Mouse (Mus musculus): ENCODE results near the gene Slc38a2.
A peak's percentile ranks its signal among the peaks of the same experiment; 100 is the strongest.

Gene Slc38a2

GRCm38 (mm10) chr15:96695455-96696421, 3.8 kb downstream of the Slc38a2 start:
- DNase-seq (ENCODE audit: low read depth, low spot score) = no peak

- no peak for DNase-seq (ENCODE audit: low read depth, low spot score)
Observed at GRCm38 (mm10) chr15:96694988-96695387, 4.5 kb downstream of the Slc38a2 start.

GRCm38 (mm10) chr15:96693688-96694087, 5.8 kb downstream of the Slc38a2 start:
- DNase-seq (ENCODE audit: low read depth, low spot score) = no peak

DNA sequence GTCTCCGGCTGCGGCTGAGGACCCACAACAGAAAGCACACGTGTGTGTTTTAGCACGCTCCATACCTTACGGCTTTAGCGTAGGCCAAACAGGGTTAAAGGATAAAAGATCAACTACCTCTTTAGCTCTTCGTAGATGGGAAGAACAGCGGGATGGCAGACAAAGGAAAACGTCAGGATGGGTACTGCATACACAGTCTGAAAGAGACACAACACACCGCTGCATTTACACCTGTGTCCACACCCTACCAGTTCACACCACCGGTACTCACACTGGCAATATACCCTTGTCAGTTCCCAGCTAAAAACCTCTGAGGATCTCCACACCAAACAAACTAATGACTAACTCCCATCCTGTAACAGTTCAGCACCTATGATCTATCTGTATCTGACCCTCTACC, 7.1 kb downstream of the Slc38a2 start:
- DNase-seq (ENCODE audit: low read depth, low spot score) = no peak

DNA sequence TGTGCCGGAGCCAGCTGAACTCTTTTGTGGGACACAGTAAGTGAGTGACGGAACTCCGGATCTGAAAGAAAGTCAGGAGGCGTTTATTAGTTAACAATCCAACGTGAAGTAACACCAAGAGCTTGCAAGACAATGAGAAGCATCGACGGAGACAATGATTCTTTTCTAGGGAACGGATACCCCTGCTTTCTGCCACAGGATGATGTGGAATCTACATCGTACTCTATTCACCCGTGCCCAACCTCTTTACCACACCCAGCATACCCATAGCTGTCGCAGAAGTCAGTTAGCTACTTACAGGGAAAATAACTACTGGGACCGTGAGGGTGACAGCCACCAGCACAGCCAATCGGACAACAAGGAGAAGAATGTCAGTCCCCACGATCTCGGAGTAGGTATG, 8.1 kb downstream of the Slc38a2 start:
- no peak for DNase-seq (ENCODE audit: low read depth, low spot score)

- DNase-seq (ENCODE audit: low read depth, low spot score) = no peak
Observed at GRCm38 (mm10) chr15:96690829-96691228, 8.7 kb downstream of the Slc38a2 start.

GRCm38 (mm10) chr15:96689919-96690318, 9.6 kb downstream of the Slc38a2 start:
- no peak for DNase-seq (ENCODE audit: low read depth, low spot score)

GRCm38 (mm10) chr15:96688784-96689318, 10.7 kb downstream of the Slc38a2 start:
- no peak for DNase-seq (ENCODE audit: low read depth, low spot score)

DNA sequence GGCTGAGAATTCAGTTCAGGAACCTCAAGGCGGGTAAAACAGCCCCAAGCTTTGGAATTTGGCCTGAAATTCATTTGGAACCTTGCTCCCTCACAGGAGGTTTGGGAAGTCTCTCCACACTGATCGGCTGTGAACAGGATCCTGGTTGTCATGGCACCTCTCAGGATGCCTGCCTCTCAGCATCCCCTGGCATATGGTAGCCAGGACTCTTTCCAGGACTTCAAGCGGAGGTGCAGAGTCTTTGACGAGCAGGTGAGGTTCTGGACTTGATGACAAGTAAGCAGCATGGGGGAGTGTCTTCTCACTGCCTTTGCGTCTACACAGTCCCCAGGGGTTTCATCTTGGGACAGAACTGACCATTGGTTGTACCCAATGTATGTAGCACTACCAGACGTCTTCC, 11.5 kb downstream of the Slc38a2 start:
- DNase-seq (ENCODE audit: low read depth, low spot score) = no peak

GRCm38 (mm10) chr15:96687366-96687765, 12.2 kb downstream of the Slc38a2 start:
- no peak for DNase-seq (ENCODE audit: low read depth, low spot score)

DNA sequence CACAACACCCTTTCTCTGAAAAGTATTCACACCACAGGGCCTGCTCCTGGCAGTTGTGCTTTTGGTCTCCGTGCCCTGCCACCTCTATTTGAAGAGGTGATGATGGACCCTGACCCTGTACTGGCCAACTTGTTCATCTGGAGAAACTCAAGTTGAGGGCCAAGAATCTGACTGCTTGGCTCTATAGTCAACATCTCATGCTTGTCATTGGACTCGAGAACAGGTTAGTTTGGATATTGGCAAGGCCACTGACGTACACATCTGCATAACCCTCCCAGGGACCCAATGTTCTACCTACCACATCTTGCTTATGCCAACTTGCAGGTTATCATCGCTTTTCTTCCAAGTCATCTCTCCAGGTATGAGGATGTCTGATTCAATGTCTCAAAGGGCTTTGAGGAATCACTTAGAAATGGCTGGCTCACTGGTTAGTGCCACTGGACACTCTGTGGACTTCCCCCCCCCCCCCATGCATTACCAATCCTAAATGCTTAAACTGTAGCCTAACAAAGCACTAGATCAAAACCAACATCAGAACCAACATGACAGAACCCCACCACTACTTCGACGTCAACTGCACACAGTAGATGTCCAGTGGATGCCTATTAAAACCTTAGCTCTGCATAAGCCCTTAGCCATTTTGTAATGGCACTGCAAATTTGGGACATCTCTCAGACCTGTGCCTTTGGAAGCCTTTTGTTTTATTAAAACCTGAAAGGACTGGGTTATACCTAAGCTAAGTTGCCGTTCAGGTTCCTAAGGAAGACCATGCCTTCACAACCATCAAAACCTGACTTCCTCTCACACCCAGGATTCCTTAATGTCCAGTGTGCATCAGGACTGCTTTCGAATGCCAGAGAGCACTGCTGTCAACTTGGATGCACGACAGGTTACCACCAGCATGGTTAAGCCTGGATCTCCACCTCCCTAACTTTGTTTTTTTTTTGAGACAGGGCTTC, 13.1 kb downstream of the Slc38a2 start:
- no peak for DNase-seq (ENCODE audit: low read depth, low spot score)

GRCm38 (mm10) chr15:96685273-96685672, 14.3 kb downstream of the Slc38a2 start:
- peak; percentile 73 for DNase-seq (ENCODE audit: low read depth, low spot score)

DNA sequence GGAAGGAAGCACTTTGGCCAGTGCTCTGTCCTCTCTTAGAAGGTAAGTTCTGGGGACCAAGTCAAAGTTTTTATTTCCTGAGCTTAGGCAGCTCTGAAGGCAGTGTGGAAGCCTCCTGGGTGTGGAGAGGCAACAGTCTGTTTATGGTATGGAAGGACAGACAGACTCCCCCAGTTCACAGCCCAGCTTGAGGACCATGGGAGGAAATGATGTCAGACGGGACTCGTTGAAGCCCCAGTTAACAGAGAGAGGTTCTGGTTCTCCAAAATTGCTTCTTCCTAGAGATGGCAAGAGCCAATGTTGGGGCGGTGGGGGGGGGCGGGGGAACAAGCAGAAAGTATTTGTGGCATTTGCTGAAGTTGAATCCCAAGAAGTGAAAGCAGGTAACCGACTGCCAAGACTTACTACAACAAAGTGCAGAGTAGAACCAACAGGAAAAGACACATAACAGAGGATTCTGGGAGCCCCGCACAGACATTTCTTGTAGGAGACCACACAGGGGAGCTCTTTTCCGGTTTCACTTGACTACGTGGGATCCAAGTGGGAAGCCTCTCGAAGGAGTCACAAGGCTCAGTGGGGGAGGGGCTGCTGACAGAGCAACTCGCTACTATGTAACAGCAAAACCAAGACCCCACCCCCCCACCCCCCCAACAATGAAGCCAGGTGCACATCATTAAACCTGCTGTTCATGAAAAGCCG, 15.2 kb downstream of the Slc38a2 start:
- no peak for DNase-seq (ENCODE audit: low read depth, low spot score)

DNA sequence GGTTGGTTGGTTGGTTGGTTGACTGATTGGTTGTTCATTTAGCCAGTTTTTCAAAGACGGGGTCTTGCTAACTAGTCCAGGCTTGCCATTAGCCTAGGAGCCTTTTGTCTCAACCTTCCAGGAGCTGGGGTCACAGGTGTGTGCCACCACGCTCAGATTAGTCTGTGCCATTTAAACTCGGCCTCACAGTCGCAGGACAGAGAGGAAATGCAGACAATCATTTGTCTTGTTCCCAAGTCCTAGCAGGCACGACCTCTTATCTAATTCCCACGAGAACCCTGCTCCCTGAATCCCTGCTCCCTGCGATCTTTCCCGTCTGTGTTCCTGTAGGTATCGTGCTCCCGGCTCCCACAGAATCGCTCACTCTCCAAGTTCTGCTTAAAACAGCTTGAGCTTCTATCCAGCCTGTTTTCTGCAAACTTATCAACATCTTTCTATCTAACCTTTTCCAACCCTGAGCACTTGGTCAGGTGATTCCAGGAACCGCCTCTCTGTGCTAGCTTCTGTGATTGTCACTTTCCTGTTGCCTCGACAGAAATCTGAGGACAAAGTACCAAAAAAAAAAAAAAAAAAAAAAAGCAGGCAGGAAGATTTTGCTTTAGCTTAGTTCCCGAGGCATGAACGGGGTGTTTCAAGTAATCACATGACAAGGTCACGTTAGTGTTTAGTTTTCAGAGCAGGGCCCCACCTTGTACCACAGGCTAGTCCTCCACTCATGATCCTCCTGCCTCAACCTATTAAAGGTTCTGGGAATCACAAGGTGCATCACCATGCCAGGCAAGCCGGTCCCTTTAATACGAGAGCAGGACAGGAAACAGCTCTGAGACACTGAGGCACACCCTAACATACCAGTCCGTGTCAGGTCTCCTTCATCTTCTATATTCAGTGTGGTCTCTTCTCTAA, 20.4 kb downstream of the Slc38a2 start:
- DNase-seq (ENCODE audit: low read depth, low spot score) = no peak

GRCm38 (mm10) chr15:96676518-96676917, 23.0 kb downstream of the Slc38a2 start:
- no peak for DNase-seq (ENCODE audit: low read depth, low spot score)

DNA sequence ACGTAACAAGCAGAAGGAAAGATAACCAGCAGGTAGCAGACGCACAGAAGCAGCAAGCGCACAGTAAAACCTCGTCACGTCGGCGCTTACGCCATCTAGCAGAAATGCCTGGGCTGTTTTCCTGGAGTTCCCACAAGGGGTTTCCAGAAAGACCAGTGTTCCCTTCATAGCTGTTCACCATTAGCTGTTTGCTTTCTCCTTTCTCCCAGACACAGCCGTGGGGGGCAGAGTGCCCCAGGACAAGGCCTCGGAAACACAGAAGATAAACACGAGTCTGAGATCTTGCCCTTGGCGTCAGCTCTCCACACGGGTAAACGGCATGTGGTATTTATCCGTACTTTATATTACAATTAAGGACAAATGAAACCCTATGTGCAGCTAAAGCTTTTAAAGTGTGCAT, 23.8 kb downstream of the Slc38a2 start:
- DNase-seq (ENCODE audit: low read depth, low spot score) = no peak

DNA sequence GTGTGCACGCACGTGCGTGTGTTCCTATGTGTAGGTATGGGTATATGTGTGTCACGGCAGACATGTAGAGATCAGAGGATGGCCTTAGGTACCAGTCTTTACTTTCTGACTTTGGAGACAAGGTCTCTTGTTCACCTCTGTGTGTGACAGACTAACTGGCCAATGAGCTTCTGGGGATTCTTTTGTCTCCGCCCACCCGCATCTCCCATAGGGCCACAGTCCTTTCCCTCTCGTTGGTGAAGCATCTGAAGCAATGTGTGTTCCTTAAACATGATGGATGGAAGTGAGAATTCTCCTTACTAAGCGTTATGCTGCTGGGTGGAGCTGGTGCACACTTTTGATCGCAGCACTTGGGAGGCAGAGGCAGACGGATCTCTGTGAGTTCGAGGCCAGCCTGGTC, 24.5 kb downstream of the Slc38a2 start:
- DNase-seq (ENCODE audit: low read depth, low spot score) = no peak

- DNase-seq (ENCODE audit: low read depth, low spot score) = no peak
Observed at GRCm38 (mm10) chr15:96674089-96674488, 25.4 kb downstream of the Slc38a2 start.

DNA sequence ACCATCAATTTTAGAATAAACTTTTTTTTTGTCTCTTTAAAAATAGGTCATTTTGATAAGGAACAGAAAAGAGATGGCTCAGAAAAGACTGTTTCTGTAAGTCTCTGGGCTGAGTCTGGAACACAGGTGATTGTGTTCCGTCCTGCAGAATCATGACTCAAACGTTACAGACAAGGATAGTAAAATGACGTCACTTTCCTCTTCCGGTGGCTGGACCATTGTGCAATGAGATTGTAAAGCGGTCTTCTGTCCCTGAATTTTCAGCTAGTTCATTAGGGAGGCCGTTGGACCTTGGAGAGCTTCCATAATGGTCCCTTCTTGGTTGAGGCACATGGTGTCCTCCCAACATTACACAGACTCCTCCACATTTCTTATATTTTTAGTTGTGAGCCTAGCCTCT, 29.8 kb downstream of the Slc38a2 start:
- DNase-seq (ENCODE audit: low read depth, low spot score) = no peak

DNA sequence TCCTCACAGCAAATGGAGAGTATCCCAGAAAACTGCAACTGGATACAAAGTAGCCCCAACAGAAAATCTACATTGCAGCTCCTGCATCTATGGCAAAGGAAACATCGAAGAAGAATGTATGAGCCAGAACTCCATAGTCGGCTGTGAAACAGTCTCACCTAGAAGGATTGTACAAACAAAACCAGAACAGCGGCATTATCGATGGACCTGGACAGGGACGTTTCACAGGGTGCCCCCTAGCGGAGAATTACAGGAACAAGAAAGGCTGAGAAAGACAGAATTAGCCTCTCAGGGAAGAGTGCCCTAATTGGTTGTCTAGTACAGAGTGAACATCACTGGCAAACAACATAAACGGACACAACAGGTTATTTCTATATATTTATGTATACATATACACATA, 32.9 kb downstream of the Slc38a2 start:
- peak; percentile 83 for DNase-seq (ENCODE audit: low read depth, low spot score)
